Mouse (Mus musculus) adrenal gland, adult 8-10 months (tissue): ENCODE measurements around the gene Mmrn2. TPM values are rescaled to one million over a fixed set of nuclear protein-coding genes. Genes with fewer than 3 reads are reported as not detected.
"Not testable (repeated sequence)": the region's sequence is repeated elsewhere in the genome, so short reads cannot be mapped to it uniquely, and the experiment has no call there.

ENCODE experiments used
- DNase-seq: peaks from one replicate; pipeline ENCODE4 v3.0.0; 2022
- total RNA-seq, 4 experiments: library from RNA; stranded (reverse); gene quantifications; 2 replicates each; pipeline ENCODE4 v1.2.4; 2022

The Mmrn2 gene
- total RNA-seq, 4 experiments from 2014 or later, result 27.7 to 45.8 (median 39.9) TPM

DNA sequence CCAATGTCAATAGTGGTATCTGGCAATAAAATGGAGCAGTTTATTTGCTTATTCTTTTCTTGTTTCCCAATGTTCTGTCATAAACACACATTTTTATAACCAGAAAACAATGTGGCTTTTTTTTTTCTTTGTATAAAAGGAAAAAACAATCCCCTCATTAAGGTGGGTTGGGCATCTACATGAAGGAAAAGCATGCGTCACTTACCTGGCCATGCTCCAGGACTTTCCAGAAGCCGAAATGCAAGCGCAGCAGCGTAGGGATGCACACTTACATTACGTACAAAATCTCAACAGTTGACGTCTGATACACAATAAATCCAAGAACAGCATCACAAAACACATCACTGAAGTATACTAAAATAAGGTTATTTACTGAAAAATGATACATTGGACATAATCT is 35.5 kb downstream of the Mmrn2 start:
- no peak for DNase-seq

- no peak for DNase-seq
These were observed 37.1 kb downstream of the Mmrn2 start for GRCm38 (mm10) chr14:34412164-34412896.

GRCm38 (mm10) chr14:34416946-34417345 is 41.7 kb downstream of the Mmrn2 start:
- not testable (repeated sequence) for DNase-seq

GRCm38 (mm10) chr14:34417501-34417900 is 42.2 kb downstream of the Mmrn2 start:
- DNase-seq, result no peak

GRCm38 (mm10) chr14:34421078-34421477 is 45.8 kb downstream of the Mmrn2 start:
- DNase-seq, result no peak

- DNase-seq, result no peak
These were observed 53.0 kb downstream of the Mmrn2 start for GRCm38 (mm10) chr14:34428274-34428673.

DNA sequence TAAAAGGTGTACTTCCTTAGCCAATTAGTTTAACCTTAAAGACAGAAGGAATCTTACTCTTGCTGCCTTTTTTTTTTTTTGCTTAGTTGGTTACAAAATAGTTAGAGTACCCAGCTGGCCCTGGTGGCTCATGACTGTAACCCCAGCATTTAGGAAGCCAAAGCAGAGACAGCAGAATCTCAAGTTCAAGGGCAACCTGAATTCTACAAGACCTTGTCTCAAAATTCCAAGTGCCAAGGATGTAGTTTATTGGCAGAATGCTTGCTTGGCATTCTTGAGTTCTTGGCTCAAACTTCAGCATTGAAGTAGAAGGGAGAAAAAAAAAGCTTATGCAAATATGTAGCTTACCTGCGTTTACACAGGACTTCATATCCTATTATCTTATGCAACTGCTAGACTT is 53.8 kb downstream of the Mmrn2 start:
- no peak for DNase-seq

DNA sequence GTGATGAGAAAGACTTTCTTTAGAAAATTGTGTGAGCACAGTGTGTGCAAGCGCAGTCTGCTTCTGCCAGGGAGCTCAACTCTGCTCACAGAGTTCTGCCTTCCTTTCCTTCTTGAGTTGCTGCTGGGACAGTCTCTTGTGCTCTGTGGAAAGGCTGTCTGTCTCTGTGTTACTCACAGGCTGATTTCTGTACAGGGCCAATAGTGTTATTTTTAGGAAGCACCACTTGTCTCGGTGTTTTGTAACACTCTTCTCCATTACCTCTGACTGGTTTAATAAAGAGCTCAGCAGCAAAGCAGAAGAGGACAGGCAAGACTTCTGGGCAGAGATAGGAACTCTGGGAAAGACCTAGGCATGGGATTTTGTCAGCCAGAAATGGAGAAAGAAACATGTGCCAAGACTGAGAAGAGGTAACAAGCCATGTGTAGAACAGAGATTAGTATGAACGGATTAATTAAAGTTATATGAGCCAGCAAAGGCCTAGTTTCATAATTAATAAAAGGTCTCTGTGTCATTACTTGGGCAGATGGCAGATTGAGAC is 65.3 kb downstream of the Mmrn2 start:
- no peak for DNase-seq

GRCm38 (mm10) chr14:34442531-34442930 is 67.3 kb downstream of the Mmrn2 start:
- DNase-seq, result no peak

GRCm38 (mm10) chr14:34444368-34444767 is 69.1 kb downstream of the Mmrn2 start:
- no peak for DNase-seq

DNA sequence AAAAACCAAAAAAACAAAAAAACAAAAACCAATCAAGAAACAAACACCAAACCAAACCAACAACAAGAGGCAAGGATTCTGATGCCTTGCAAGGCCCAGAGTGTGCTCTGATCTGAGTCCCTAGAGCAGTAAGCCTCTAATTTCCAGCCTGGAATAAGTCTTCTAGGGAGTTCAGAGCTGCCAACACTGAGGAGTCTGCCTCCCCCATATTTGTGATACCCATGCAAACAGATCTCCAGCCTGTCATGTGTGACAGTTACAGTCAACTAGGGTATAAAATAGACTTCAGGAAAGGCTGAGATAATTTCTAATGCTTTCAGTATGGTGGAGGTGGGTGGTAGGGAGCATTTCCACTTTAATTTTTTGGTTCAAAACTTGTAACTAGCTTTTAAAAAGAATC is 69.7 kb downstream of the Mmrn2 start:
- no peak for DNase-seq

GRCm38 (mm10) chr14:34445348-34445747 is 70.1 kb downstream of the Mmrn2 start:
- DNase-seq, result no peak

DNA sequence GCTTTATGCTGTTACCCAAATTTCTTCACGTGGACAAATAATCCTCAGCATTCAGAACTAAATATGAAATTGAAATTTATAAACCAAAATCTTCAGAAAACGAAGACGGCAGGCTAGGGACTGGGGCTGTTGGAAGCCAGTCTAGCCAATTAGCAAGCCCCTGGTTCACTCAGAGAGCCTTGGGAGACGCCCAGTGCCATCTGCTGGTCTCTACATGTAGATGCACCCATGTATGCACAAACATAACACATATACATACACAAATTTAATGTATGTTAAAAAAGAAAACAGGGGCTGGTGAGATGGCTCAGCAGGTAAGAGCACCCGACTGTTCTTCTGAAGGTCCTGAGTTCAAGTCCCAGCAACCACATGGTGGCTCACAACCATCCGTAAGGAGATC is 71.4 kb downstream of the Mmrn2 start:
- DNase-seq, result no peak

- no peak for DNase-seq
These were observed 72.4 kb downstream of the Mmrn2 start for GRCm38 (mm10) chr14:34447659-34448058.

GRCm38 (mm10) chr14:34448398-34448797 is 73.1 kb downstream of the Mmrn2 start:
- no peak for DNase-seq

GRCm38 (mm10) chr14:34449807-34450206 is 74.5 kb downstream of the Mmrn2 start:
- DNase-seq, result no peak

DNA sequence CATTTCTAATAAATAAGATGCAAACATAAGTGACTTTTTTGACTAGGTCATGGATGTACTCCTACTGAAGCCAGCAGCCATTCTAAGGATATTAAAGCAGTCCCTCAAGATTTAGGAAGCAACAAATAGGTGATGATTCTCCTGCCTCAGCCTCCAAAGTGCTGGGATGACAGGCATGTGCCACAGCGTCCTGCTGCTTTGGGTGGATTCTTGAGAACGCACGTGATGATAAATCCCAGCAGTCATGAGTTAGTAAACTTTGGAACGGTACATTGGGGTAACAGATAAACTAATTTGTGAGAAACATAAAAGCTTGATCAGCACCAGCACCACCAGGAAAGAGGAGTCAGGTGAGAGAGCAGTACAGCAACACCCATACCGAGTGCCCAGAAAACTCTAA is 75.2 kb downstream of the Mmrn2 start:
- no peak for DNase-seq

DNA sequence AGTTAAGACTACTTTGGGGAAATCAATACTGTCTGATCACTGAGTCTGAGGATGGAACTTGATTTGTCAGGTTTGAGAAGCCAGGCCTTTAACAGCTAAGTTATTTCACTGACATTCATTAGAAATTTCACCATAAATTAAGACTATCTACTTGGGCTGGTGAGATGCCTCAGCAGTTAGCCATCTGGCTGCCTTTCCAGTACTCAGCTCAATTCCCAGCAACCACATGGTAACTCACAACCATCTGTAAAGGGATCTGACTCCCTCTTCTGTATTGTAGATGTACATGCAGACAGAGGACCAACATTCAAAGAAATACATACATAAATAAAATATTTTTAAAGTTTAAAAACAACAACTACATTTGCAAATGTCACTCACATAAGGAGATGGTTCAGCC is 76.6 kb downstream of the Mmrn2 start:
- no peak for DNase-seq

DNA sequence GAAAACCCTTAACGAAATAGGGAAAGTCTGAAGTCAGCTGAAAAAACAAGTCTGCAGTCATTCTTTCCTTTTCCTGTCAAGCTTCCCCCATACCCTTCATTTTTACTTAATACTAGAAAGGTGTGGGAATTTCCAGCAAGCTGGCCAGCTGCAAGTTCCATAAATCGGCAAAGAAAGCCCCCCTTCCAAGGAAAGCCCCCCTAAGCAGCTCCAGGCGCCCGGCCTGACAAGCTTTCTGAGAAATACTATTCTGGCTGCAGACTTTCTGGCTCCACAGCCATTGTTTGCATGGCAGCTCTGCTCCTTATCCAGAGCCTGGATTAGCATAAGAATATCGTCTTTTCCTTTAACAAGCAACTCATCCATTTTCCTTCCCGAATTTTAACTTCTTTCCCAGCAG is 78.4 kb downstream of the Mmrn2 start:
- no peak for DNase-seq

Other genes with a start within 250 kb of the Mmrn2 start
- under 1 TPM in 1 of 4 experiments, not detected in 3; 0.07 TPM for gene Npy4r, start 223.0 kb upstream of the Mmrn2 start, total RNA-seq
- gene Gprin2, start 173.8 kb upstream of the Mmrn2 start, total RNA-seq, result 1 to 10 TPM; 3.6 to 7.1 (median 4.7) TPM
- under 1 TPM; 0.15 to 0.38 (median 0.30) TPM for gene Syt15, start 155.9 kb upstream of the Mmrn2 start, total RNA-seq
- 10 to 100 TPM; 11.3 to 13.5 (median 12.6) TPM for gene Shld2, start 65.0 kb upstream of the Mmrn2 start, total RNA-seq
- 100 to 1,000 TPM; 213 to 238 (median 225) TPM for gene Glud1, start 64.7 kb upstream of the Mmrn2 start, total RNA-seq
- gene Fam25c, start 20.0 kb upstream of the Mmrn2 start, total RNA-seq, result not detected
- gene Sncg, start 676 bp upstream of the Mmrn2 start, total RNA-seq, result 100 to 1,000 TPM in 1 of 4 experiments, 10 to 100 TPM in 3; 19.1 to 206 (median 82.2) TPM
- gene Bmpr1a, start 127.9 kb downstream of the Mmrn2 start, total RNA-seq, result 10 to 100 TPM; 60.5 to 74.7 (median 67.1) TPM
- not detected for gene 9230112D13Rik, start 147.3 kb downstream of the Mmrn2 start, total RNA-seq
- under 1 TPM; 0.35 to 0.98 (median 0.69) TPM for gene Ldb3, start 213.2 kb downstream of the Mmrn2 start, total RNA-seq
- under 1 TPM in 2 of 4 experiments, not detected in 2; 0.14 to 0.23 TPM for gene Opn4, start 224.7 kb downstream of the Mmrn2 start, total RNA-seq